Mouse (Mus musculus): ENCODE measurements around the gene Nek3. TPM values are rescaled to one million over a fixed set of nuclear protein-coding genes. Genes with fewer than 3 reads are reported as not detected.
A peak's percentile ranks its signal among the peaks of the same experiment; 100 is the strongest.

Gene Nek3
- total RNA-seq (2021), result 1 to 10 TPM; 1.9 to 2.2 TPM
- long read RNA-seq, experiment 1, result 0 reads
- long read RNA-seq, experiment 2, result 0 reads

GRCm38 (mm10) chr8:22166080-22166603, at the start of gene Nek3:
Gene Nek3 (minus strand): TSS chr8:22166435.
- peak; percentile 87 to 90 for DNase-seq

GRCm38 (mm10) chr8:22214826-22215225, 48.6 kb upstream of the Nek3 start:
- DNase-seq, result peak; percentile 48 to 59

GRCm38 (mm10) chr8:22209012-22209411, 42.8 kb upstream of the Nek3 start:
- peak; percentile 28 to 62 for DNase-seq

GRCm38 (mm10) chr8:22207535-22207934, 41.3 kb upstream of the Nek3 start:
- no peak for DNase-seq

- no peak for DNase-seq
Observed at GRCm38 (mm10) chr8:22199481-22199880, 33.2 kb upstream of the Nek3 start.

- DNase-seq, result no peak
Observed at GRCm38 (mm10) chr8:22197914-22198313, 31.7 kb upstream of the Nek3 start.

- no peak for DNase-seq
Observed at GRCm38 (mm10) chr8:22193432-22194010, 27.3 kb upstream of the Nek3 start.

- DNase-seq, result peak; percentile 91
Observed at GRCm38 (mm10) chr8:22192660-22193431, 26.6 kb upstream of the Nek3 start, which contains the start of gene Vps36. Gene Vps36 (plus strand): TSS chr8:22192809.

GRCm38 (mm10) chr8:22185431-22186397, 19.5 kb upstream of the Nek3 start, which contains the start of gene Ckap2:
Gene Ckap2 (minus strand): TSS chr8:22185819.
- peak; percentile 91 to 92 for DNase-seq

GRCm38 (mm10) chr8:22184884-22185283, 18.6 kb upstream of the Nek3 start:
- DNase-seq, result no peak

GRCm38 (mm10) chr8:22175966-22176365, 9.7 kb upstream of the Nek3 start:
- DNase-seq, result no peak

- no peak for DNase-seq
Observed at GRCm38 (mm10) chr8:22169167-22169566, 2.9 kb upstream of the Nek3 start.

GRCm38 (mm10) chr8:22165251-22166079, 770 bp downstream of the Nek3 start:
- peak in 1 of 2 experiments; percentile 9 for DNase-seq

- no peak for DNase-seq
Observed at GRCm38 (mm10) chr8:22164431-22164830, 1.8 kb downstream of the Nek3 start.

GRCm38 (mm10) chr8:22162206-22162605, 4.0 kb downstream of the Nek3 start:
- no peak for DNase-seq

- no peak for DNase-seq
Observed at GRCm38 (mm10) chr8:22150345-22150663, 15.9 kb downstream of the Nek3 start.

- DNase-seq, result no peak
Observed at GRCm38 (mm10) chr8:22149643-22150344, 16.4 kb downstream of the Nek3 start.

GRCm38 (mm10) chr8:22148367-22148740, 17.9 kb downstream of the Nek3 start:
- DNase-seq, result no peak

- no peak for DNase-seq
Observed at GRCm38 (mm10) chr8:22147706-22148366, 18.4 kb downstream of the Nek3 start.

GRCm38 (mm10) chr8:22145831-22146230, 20.4 kb downstream of the Nek3 start:
- no peak for DNase-seq
